Mouse (Mus musculus) limb, embryonic 14.5 days (tissue): ENCODE data around the gene Cttnbp2nl. TPM values are rescaled to one million over a fixed set of nuclear protein-coding genes. Genes with fewer than 3 reads are reported as not detected.
A peak's percentile ranks its signal among the peaks of the same experiment; 100 is the strongest.

Experiments used
- ATAC-seq: fragments of 200-750 bp; cut with Nextera tagmentation; 2 replicates; pipeline ENCODE4 v1.8.0; 2017; ENCODE audit warnings: low read depth, moderate number of reproducible peaks, moderate TSS enrichment; ENCODE audit not compliant: low FRiP score
- DNase-seq: peaks from one replicate; pipeline ENCODE4 v3.0.0-alpha.2; 2015; ENCODE audit warnings: low spot score
- H3K27ac ChIP-seq: fragments of 300-500 bp; sonication (generic); replicated peaks from 2 replicates; pipeline ENCODE4 v1.5.1; 2014; ENCODE audit warnings: low read depth, mild to moderate bottlenecking, low read length, moderate library complexity, mixed read lengths
- H3K27me3 ChIP-seq: fragments of 300-500 bp; sonication (generic); 2 replicates; pipeline ENCODE4 v1.6.1; 2014; ENCODE audit warnings: low read length, mixed read lengths; ENCODE audit not compliant: control insufficient read depth, insufficient read depth
- H3K36me3 ChIP-seq: fragments of 300-500 bp; sonication (generic); 2 replicates; pipeline ENCODE4 v1.6.1; 2014; ENCODE audit warnings: mild to moderate bottlenecking, low read length, moderate library complexity, mixed read lengths; ENCODE audit not compliant: control insufficient read depth, insufficient read depth
- H3K4me1 ChIP-seq: fragments of 300-500 bp; sonication (generic); 2 replicates; pipeline ENCODE4 v1.6.1; 2014; ENCODE audit warnings: antibody characterized with exemption, low read length, mixed read lengths; ENCODE audit not compliant: control insufficient read depth, insufficient read depth
- H3K4me2 ChIP-seq: fragments of 300-500 bp; sonication (generic); replicated peaks from 2 replicates; pipeline ENCODE4 v1.6.1; 2014; ENCODE audit warnings: low read depth, mild to moderate bottlenecking, low read length, moderate library complexity; ENCODE audit not compliant: severe bottlenecking
- H3K4me3 ChIP-seq: fragments of 300-500 bp; sonication (generic); replicated peaks from 2 replicates; pipeline ENCODE4 v1.5.1; 2014; ENCODE audit warnings: low read length
- H3K9ac ChIP-seq: fragments of 300-500 bp; sonication (generic); 2 replicates; pipeline ENCODE4 v1.6.1; 2014; ENCODE audit warnings: mild to moderate bottlenecking, low read depth, low read length, moderate library complexity; ENCODE audit not compliant: severe bottlenecking
- H3K9me3 ChIP-seq: fragments of 300-500 bp; sonication (generic); 2 replicates; pipeline ENCODE4 v1.6.1; 2016; ENCODE audit warnings: low read length; ENCODE audit not compliant: control insufficient read depth
- POLR2A ChIP-seq: fragments of 200-500 bp; IDR thresholded peaks from 2 replicates; pipeline ENCODE4 v1.8.0; 2012; ENCODE audit warnings: inconsistent platforms, mild to moderate bottlenecking, moderate library complexity, borderline replicate concordance; ENCODE audit not compliant: insufficient read depth, insufficient read length; ENCODE audit errors: extremely low read depth
- WGBS: fragments of 180-500 bp; shearing (Covaris S2); extraction: QIAGEN DNeasy Blood & Tissue Kit; methylation state at CpG from one replicate; pipeline ENCODE4 v1.1.7; 2014; 5-methylcytosine and 5-hydroxymethylcytosine counted together
- polyA plus RNA-seq, 2 experiments: library from polyadenylated mRNA; depleted of rRNA in 1 of 2; stranded (reverse) in 1 of 2; unstranded in 1 of 2; fragments of >200 nt; fragmentation: Nextera tagmentation in 1 of 2; extraction: Ambion mirVana in 1 of 2; gene quantifications; 2 replicates each; pipeline versions ENCODE4 v1.2.1 to v1.2.3; 2012 to 2014

Gene Cttnbp2nl
- polyA plus RNA-seq, 2 experiments = 12.0 to 29.5 TPM

DNA sequence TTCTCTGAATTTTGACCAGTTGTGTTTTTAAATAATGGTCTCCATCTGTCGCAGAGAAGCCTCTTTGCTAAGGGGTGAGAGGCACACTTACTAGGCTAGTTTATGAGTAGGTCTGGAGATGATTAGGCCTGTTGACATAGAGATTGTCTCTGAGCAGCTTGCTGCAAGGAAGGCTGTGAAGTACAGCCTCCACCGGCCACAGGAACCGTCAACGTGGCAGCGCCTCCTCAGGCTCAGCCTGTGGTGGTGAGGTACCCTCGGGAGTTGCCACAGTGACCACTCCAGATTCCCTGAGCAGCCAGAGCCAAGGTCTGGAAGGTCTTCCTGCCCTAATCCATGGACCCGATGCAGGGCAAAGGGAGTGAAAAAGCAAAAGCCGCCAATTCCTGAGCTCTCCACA, 17.6 kb upstream of the Cttnbp2nl start:
- ATAC-seq (peak; percentile 41), DNase-seq (peak; percentile 13)
- 24% methylated on average over 8 of the region's 8 CpGs for WGBS
- Histone ChIP-seq H3K9me3 (no peaks in the 10 kb centered on the region), H3K4me2 (peak overlapping the region; percentile 23; the same call in 1 of the 2 replicates), H3K9ac (0 out of 2 replicates have a peak overlapping the region, but pooled peaks have one; percentile 12), H3K27ac (peak overlapping the region; percentile 68), H3K27me3 (no peaks in the 10 kb centered on the region), H3K4me3 (no peak overlapping the region), H3K4me1 (peaks cover 9% of the 10 kb centered on the region), H3K36me3 (no peaks in the 10 kb centered on the region)
- TF ChIP-seq POLR2A = no peak

DNA sequence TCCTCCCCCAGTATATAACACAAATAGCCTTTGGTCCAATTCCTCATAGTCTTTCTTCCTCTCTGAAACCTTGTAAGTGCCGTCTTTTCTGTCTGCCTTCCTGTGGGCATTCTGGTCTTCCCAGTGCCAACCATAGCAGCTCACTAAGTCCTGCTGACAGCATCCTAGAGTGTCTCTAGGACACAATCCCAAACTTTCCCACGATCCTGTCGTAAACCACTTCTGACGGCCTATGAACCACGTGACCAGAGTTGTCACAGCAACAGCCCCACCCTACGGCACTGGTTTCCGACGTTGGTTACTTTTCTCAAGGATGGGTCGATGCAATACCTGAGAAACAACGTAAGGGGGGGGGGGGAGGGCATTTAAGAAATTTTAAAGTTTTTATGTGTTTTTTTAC, 13.6 kb upstream of the Cttnbp2nl start, which contains the start of gene 4930564D02Rik:
Gene 4930564D02Rik, plus strand, starts transcription at position 301 of the 400 bp plus-strand sequence.
- H3K27me3 ChIP-seq = no peaks in the 10 kb centered on the region
- no peak within 1 kb of the TSS for H3K4me3 ChIP-seq
- H3K27ac ChIP-seq = no peak within 1 kb of the TSS
- DNase-seq (no peak), ATAC-seq (no peak)
- peaks cover 14% of the 10 kb centered on the region for H3K4me1 ChIP-seq
- WGBS = 76% methylated on average over 10 of the region's 10 CpGs
- H3K9ac ChIP-seq = no peak within 1 kb of the TSS
- TF ChIP-seq POLR2A = no peak
- H3K9me3 ChIP-seq = no peaks in the 10 kb centered on the region
- H3K4me2 ChIP-seq = no peak within 1 kb of the TSS
- H3K36me3 ChIP-seq = no peaks in the 10 kb centered on the region

DNA sequence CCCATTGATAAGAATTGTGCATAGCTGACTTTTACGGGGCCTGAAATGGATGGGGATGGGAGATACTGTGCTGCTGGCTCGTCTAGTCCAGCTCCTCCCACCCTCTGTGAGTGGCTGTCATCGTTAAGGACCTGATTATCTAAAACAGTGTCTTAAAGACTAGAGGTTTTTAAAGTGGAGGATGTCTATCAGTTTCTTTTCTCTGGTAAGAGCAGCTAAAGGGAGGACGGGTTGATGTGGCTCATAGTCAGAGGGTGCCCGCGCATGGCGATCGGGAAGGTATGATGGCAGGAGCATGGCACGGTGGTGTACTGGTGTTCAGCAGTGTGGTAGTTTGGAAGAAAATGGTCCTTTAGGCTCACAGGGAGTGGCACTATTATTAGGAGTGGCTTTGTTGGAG, 9.7 kb upstream of the Cttnbp2nl start:
- Histone ChIP-seq H3K36me3 (no peaks in the 10 kb centered on the region), H3K27ac (no peak overlapping the region), H3K4me2 (no peak overlapping the region), H3K4me1 (peaks cover 23% of the 10 kb centered on the region; the same call in 1 of the 2 replicates), H3K27me3 (no peaks in the 10 kb centered on the region), H3K4me3 (no peak overlapping the region), H3K9ac (no peak overlapping the region), H3K9me3 (no peaks in the 10 kb centered on the region)
- WGBS = 80% methylated on average over 9 of the region's 9 CpGs
- DNase-seq (no peak), ATAC-seq (no peak)
- TF ChIP-seq POLR2A = no peak

DNA sequence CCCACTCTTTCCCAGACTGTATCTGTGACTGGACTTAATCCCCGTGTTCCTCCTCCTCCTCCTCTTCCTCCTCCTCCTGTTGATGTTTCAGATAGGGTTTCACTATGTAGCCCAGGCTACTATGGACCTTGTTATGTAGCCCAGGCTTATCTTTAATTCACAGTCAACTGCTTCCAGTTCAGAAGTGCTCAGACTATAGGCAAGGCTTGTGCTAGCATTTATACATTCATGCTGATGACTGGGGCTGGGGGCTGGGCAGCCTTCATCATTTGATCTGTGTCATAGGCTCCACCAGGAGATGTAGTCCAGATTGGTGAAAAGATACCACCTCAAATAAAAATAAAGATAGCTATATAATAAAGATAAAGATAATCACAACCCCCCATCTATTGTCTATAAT, 9.0 kb upstream of the Cttnbp2nl start:
- WGBS = 45% methylated on average over 1 of the region's 1 CpGs
- H3K4me2 ChIP-seq = no peak overlapping the region
- H3K36me3 ChIP-seq = no peaks in the 10 kb centered on the region
- H3K4me1 ChIP-seq = peaks cover 22% of the 10 kb centered on the region; the same call in 1 of the 2 replicates
- no peak for TF ChIP-seq POLR2A
- no peak overlapping the region for H3K4me3 ChIP-seq
- no peaks in the 10 kb centered on the region for H3K9me3 ChIP-seq
- no peak for DNase-seq
- H3K27me3 ChIP-seq = no peaks in the 10 kb centered on the region
- 0 out of 2 replicates have a peak overlapping the region, but pooled peaks have one; percentile 39 for H3K27ac ChIP-seq
- ATAC-seq = no peak
- H3K9ac ChIP-seq = no peak overlapping the region

DNA sequence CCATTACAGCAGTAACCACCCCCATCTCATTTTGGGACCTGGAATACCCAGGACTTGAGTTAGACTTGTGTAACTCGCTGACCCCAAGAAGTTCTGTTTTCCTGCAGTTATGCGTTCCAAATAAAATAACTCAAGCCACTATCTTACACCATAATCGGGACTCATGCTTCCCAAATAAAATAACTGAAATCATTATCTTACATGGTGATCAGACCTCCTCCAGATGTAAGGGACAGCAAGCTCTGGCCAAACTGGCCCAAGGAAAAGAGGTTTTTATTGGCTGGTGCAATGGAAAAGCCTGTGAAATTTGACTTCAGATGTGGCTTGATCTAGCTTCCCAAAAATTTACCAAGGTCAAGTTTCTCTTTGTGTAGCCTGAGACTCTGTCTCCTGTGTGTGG, 8.6 kb upstream of the Cttnbp2nl start:
- no peak for ATAC-seq
- no peak for DNase-seq
- Histone ChIP-seq H3K27ac (peak overlapping the region; percentile 39; the same call in 1 of the 2 replicates), H3K36me3 (no peaks in the 10 kb centered on the region), H3K4me3 (no peak overlapping the region), H3K4me1 (peaks cover 22% of the 10 kb centered on the region; the same call in 1 of the 2 replicates), H3K27me3 (no peaks in the 10 kb centered on the region), H3K4me2 (no peak overlapping the region), H3K9ac (no peak overlapping the region), H3K9me3 (no peaks in the 10 kb centered on the region)
- TF ChIP-seq POLR2A = no peak
- WGBS = 55% methylated on average over 3 of the region's 3 CpGs
